Comparison of ENCODE assay signal across 19 mouse cellular contexts in genomic region chr4:123171811-123172210, GRCm38 (mm10). TPM values are rescaled to one million over a fixed set of nuclear protein-coding genes. Genes with fewer than 3 reads are reported as not detected.
DNase-seq lines count a peak whose midpoint lies in the region; ATAC-seq and TF ChIP-seq lines count a peak whose summit lies in the region.
"Had no signal": no experiment of that assay in that cellular context is flagged by ENCODE, and none has a peak within 500 bp of the region (broad histone marks: within the 10 kb centered on the region; RNA-seq: fewer than 3 reads in every experiment).

No protein-coding gene starts in this region.

- no peak overlapping the region for H3K27ac ChIP-seq in kidney, embryonic 15.5 days
- no peak overlapping the region for H3K27ac ChIP-seq in thymus, adult 2 months (ENCODE audit: control insufficient read depth, insufficient read depth, low read length)
- H3K27ac ChIP-seq: hindbrain, embryonic 14.5 days had no signal

- no peaks in the 10 kb centered on the region for H3K36me3 ChIP-seq in kidney, embryonic 15.5 days
- no peaks in the 10 kb centered on the region for H3K36me3 ChIP-seq in thymus, adult 2 months (ENCODE audit: control insufficient read depth, insufficient read depth, low read length)

- H3K4me2 ChIP-seq in kidney, embryonic 15.5 days: no peak overlapping the region
- H3K4me2 ChIP-seq: heart, embryonic 11.5 days; hindbrain, embryonic 14.5 days had no signal

- TF ChIP-seq POLR2A in thymus, adult 2 months (IDR thresholded peaks at IDR 0.05; ENCODE audit: control insufficient read depth, extremely low read depth, insufficient read depth, low read length, poor library complexity): no peak

- no peak overlapping the region for H3K4me3 ChIP-seq in kidney, embryonic 15.5 days (replicated peaks)
- no peak overlapping the region for H3K4me3 ChIP-seq in thymus, adult 2 months (ENCODE audit: control insufficient read depth, insufficient read depth, low read length)

- H3K27me3 ChIP-seq in kidney, embryonic 15.5 days: peaks cover 25% of the 10 kb centered on the region
- H3K27me3 ChIP-seq in thymus, adult 2 months (ENCODE audit: control insufficient read depth, insufficient read depth, low read length): no peaks in the 10 kb centered on the region

- no peak for TF ChIP-seq CTCF in thymus, adult 2 months (IDR thresholded peaks at IDR 0.05; ENCODE audit: borderline replicate concordance, control insufficient read depth, extremely low read depth, insufficient read depth, low read length, poor library complexity)

- no peaks in the 10 kb centered on the region for H3K9me3 ChIP-seq in kidney, embryonic 15.5 days (replicated peaks)

- ATAC-seq in kidney, embryonic 15.5 days (replicated peaks; ENCODE audit: low FRiP score): no peak
- ATAC-seq: forebrain, embryonic 14.5 days; liver, postnatal 0 days had no signal

- DNase-seq in cerebellum, postnatal 10 days: peak; percentile 30 to 37
- no peak for DNase-seq in cerebellum, adult 11 months
- peak; percentile 14 for DNase-seq in kidney, postnatal 10 days
- DNase-seq in A20 (ENCODE audit: low read depth, low spot score): peak; percentile 12
- peak; percentile 52 to 63 for DNase-seq in adrenal gland, postnatal 36 days
- DNase-seq in frontal cortex, postnatal 14 days (ENCODE audit: low spot score in 2 of 2): no peak
- no peak for DNase-seq in thymus, adult 2 months
- DNase-seq: kidney, adult 2 months; liver, postnatal 0 days; right cerebral cortex, postnatal 4 days; thymus, postnatal 36 days had no signal

- peaks cover 4% of the 10 kb centered on the region; the same call in 1 of the 2 replicates for H3K4me1 ChIP-seq in kidney, embryonic 15.5 days
- H3K4me1 ChIP-seq in thymus, adult 2 months (replicated peaks; ENCODE audit: control insufficient read depth, insufficient read depth, low read length): no peaks in the 10 kb centered on the region

- no peak overlapping the region for H3K9ac ChIP-seq in kidney, embryonic 15.5 days
- H3K9ac ChIP-seq: hindbrain, embryonic 14.5 days; liver, postnatal 0 days had no signal

RNA-seq across cellular contexts. Expression of gene Hpcal4, which starts 11.2 kb away (rescaled TPM):
- 1.3 TPM in 2 replicates for polyA plus RNA-seq in kidney, embryonic 15.5 days (2015; fragmentation: Nextera tagmentation; extraction: Ambion mirVana)
- total RNA-seq in adrenal gland, postnatal 36 days (2021): 1 to 10 TPM; 4.0 to 4.2 TPM
- 0.30 and 0.40 TPM in 2 replicates for polyA plus RNA-seq in thymus, adult 2 months (2012; rRNA removed)
- total RNA-seq: monocyte, adult 5-6 weeks had no signal
- polyA plus RNA-seq: liver, postnatal 0 days had no signal

RNA-seq across cellular contexts. Expression of gene Nt5c1a, which starts 29.5 kb away (rescaled TPM):
- polyA plus RNA-seq in kidney, embryonic 15.5 days (2015; fragmentation: Nextera tagmentation; extraction: Ambion mirVana): 0.25 and 0.49 TPM in 2 replicates
- 10 to 100 TPM; 44.9 to 55.3 TPM for total RNA-seq in adrenal gland, postnatal 36 days (2021)
- 0.14 and 1.3 TPM in 2 replicates for polyA plus RNA-seq in thymus, adult 2 months (2012; rRNA removed)
- total RNA-seq: monocyte, adult 5-6 weeks had no signal
- polyA plus RNA-seq: forebrain, embryonic 14.5 days; hindbrain, embryonic 14.5 days; liver, postnatal 0 days; neural tube, embryonic 14.5 days had no signal

RNA-seq across cellular contexts. Expression of gene Ppie, which starts 32.1 kb away (rescaled TPM):
- 105 and 109 TPM in 2 replicates for polyA plus RNA-seq in kidney, embryonic 15.5 days (2015; fragmentation: Nextera tagmentation; extraction: Ambion mirVana)
- total RNA-seq in adrenal gland, postnatal 36 days (2021): 10 to 100 TPM; 48.8 to 58.1 TPM
- 24.8 and 26.1 TPM in 2 replicates for polyA plus RNA-seq in thymus, adult 2 months (2012; rRNA removed)

RNA-seq across cellular contexts. Expression of gene Oxct2b, which starts 55.7 kb away (rescaled TPM):
- polyA plus RNA-seq in kidney, embryonic 15.5 days (2015; fragmentation: Nextera tagmentation; extraction: Ambion mirVana): not detected in 2 replicates
- not detected for total RNA-seq in adrenal gland, postnatal 36 days (2021)
- polyA plus RNA-seq in thymus, adult 2 months (2012; rRNA removed): 0.15 TPM in 1 of 2 replicates, not detected in the other
- total RNA-seq: gastrocnemius, adult 8-10 months; layer of hippocampus, adult 18-20 months; monocyte, adult 5-6 weeks had no signal
- polyA plus RNA-seq: heart, embryonic 11.5 days; liver, postnatal 0 days had no signal

Comparison
In these comparisons a context has a peak if more than half of its experiments do, and no peak if none do; other contexts are left out.
1. DNase-seq: peak in cerebellum, postnatal 10 days (2 of 2), kidney, postnatal 10 days (single experiment), A20 (single experiment) and adrenal gland, postnatal 36 days (2 of 2); none in cerebellum, adult 11 months (single experiment), frontal cortex, postnatal 14 days (0 of 2) and thymus, adult 2 months (single experiment).